Mouse (Mus musculus) c-Kit-positive CD71-positive TER-119-positive erythroid progenitor cells, embryonic 14.5 days (primary cell): ENCODE data around the gene Cwf19l1.

Experiments
- DNase-seq: peaks from one replicate; pipeline ENCODE4 v3.0.0-alpha.2; 2013; ENCODE audit warnings: low spot score

Gene Cwf19l1

DNA sequence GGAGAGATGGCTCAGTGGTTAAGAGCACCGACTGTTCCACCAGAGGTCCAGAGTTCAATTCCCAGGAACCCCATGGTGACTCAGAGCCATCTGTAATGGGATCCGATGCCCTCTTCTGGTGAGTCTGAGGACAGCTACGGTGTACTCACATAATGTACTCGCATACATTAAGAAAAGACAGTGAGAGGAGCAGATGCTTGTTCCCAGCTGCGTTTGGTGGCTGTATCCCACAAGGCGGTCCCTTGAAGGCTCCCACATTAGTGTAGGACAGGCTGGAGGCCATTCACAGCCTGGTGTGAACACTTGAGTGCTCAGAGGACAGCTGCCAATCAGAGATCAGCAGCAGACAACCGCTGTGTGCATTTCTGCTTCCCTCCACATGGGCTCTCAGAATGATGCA lies 24.0 kb downstream of the Cwf19l1 start:
- no peak for DNase-seq

GRCm38 (mm10) chr19:44110356-44110755 lies 25.3 kb downstream of the Cwf19l1 start:
- no peak for DNase-seq

DNA sequence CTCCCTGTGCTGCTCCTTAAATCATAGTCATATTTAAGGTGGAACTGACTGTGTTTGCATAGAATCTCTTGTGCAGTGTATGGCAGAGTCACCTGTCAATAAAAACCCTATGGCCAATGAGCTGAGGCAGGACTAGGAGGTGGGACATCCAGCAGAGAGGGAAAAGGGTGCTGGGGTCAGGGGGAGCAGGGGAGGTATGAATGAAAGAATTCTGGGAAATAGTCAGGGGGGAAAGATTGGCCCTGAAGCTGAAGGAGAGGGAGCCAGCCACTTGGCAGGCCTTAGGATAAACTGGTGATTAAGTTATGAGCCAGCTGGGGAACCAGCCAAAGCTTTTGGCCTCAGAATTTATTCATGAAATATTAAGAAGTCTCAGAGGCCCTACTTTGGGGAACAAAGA lies 26.7 kb downstream of the Cwf19l1 start:
- no peak for DNase-seq

DNA sequence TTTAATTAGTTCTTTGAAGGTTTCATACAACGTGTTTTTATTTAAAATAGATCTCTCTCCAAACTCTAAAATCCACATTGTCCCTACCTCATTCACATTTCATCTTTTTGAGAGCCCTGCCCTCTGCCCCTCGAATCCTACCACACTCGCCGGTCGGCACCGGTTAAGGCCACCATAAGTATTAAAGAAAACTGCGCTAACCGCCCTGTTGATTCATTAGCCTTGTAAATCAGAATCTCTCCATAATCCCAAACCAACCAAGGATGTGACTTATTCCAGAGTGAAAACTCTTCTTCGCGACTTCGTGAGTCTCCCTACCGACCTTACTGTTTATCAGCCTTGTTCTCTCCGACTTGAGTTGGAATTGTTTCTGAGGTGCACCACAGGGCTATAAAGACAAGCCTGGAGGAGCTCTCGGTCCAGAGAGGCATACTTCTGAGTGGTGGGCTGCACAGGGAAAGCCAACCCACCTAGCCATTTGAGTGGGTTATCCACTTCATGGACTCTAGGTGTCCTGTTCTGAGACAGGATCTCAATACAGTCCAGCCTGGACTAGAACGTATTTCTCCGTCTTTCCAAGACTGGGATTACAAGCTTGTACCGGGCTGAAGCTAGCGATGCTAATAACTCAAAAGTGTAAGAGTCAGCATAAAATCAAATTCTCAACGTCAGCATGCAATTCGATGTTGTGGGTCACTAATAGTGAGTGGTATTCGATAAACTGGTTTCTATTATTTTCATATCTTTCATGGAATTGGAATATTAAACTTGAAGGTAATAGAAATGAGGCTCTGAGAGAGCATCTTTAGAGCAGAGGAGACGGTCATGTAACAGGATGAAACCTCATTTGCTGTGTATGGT lies 27.8 kb downstream of the Cwf19l1 start:
- DNase-seq = no peak

DNA sequence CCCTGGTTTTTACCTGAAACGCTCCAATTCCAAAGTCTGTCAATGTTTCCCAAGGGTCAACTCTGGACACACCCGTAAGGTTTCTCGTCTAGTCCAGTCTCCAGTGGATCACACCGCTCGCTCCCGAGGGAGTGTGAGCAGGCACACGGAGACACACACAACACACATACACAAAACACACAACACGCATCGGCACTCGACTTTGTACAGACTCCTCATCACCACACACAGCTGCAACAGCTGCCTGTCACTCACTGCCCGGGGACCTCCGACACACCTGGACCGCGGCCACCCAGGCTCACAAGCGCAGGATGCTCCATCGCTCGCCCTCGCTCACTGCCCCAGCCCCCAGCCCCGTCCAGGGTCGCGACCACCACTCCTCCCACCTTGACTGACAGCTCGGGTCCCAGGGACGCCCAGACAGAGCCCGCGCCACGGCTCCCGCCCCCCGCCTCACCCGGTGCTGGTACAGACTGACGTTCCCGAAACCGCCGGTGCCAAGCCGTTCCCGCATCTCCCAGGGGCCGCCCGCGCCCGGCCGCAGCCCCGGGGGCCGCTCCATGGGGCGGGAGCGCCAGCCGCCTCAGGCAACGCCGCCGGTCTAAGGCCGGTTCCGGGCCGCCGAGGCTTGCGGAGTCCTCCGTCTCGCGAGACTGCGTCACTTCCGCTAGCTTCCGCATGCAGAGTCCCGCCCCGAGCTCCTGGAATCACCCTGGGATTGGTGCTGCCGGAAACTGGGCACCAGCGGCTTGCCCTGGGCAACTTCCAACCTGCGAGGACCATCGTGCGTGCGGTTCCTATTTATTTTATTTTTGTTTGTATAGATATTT lies 28.6 kb downstream of the Cwf19l1 start, which contains the start of gene Chuk:
Chuk (minus strand) TSS at position 650 of the 830 bp plus-strand sequence.
- peak; percentile 93 for DNase-seq

- DNase-seq = no peak
Measured at GRCm38 (mm10) chr19:44104393-44104792, 31.3 kb downstream of the Cwf19l1 start.

- DNase-seq = no peak
Measured at GRCm38 (mm10) chr19:44103001-44103400, 32.7 kb downstream of the Cwf19l1 start.

DNA sequence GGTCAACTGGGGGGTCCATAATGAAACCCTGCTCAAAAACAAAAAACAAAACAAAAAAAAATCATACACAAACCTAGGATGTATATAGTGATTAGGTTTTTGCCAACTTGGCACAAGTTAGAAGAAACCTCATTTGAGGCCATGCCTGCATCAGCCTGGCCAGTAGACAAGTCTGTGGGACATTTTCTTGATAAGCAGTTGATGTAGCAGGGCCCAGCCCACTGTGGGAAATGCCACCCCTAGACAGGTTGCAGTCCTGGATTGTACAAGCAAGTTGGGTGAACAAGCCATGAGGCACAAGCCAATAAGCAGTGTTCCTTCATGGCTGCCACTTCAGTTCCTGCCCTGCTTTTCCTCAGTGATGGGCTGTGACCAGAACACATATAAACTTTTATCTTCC lies 34.8 kb downstream of the Cwf19l1 start:
- no peak for DNase-seq

GRCm38 (mm10) chr19:44086278-44086677 lies 49.4 kb downstream of the Cwf19l1 start:
- DNase-seq = no peak

DNA sequence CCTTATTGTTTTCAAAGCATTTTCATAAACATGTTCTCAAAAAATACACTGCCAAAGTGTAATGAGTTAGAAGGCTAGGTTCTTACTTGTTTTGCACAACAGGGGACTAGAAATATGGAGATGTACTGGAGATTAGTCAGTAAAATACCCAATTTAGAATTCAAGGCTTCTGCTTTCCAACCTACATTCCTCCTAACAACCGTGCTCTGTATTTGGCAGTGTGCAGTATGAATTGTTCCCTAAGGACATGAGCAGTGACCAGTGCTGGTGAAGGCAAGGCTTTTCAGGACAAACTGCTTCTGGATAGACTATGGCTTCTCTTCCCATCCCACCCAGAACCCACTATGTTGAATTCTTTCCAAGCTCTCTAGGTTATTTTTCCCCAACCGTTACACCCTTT lies 54.8 kb downstream of the Cwf19l1 start:
- DNase-seq = no peak

DNA sequence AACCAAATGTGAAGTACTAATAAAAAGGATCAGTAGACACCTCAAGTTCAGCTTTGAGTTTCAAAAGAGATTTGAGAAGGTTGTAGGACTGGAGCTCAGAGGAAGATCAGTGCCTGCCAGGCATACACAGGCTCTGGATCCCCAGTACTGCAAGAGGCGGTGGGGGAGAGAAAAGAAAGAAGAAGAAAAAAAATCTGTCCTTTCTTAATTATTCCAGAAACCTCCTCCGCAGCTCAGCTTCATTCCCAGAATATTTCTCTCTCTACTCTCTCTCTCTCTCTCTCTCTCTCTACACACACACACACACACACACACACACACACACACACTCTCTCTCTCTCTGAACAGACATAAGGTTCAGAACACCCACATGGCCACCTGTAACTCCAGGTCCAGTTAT lies 55.7 kb downstream of the Cwf19l1 start:
- no peak for DNase-seq

- DNase-seq = no peak
Measured at GRCm38 (mm10) chr19:44077024-44077423, 58.7 kb downstream of the Cwf19l1 start.

DNA sequence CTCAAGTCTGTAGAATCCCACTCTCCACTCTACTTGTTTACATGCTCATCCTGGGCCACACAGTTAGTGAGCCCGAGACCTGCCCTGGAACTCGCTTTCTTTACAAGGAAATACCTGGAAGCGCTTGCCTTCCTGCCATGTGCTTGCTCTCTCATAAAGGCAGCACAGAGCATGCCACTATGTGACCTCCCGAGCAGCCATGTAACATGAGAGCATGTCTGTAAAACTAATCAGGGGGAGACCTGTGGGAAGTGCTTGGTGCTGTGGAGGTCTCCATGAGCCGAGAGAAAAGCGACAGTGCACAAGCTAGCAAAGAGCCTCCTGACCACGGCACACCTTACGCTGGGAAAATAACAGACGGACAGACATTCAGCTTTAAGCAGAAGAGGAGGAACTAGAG lies 59.2 kb downstream of the Cwf19l1 start:
- DNase-seq = no peak

GRCm38 (mm10) chr19:44074986-44075385 lies 60.7 kb downstream of the Cwf19l1 start:
- no peak for DNase-seq

GRCm38 (mm10) chr19:44071166-44071565 lies 64.5 kb downstream of the Cwf19l1 start:
- DNase-seq = no peak

GRCm38 (mm10) chr19:44069914-44070232 lies 65.8 kb downstream of the Cwf19l1 start:
- DNase-seq = no peak

- peak; percentile 72 for DNase-seq
Measured at GRCm38 (mm10) chr19:44069121-44069913, 66.4 kb downstream of the Cwf19l1 start, which contains the start of gene Erlin1. Gene Erlin1, minus strand, starts transcription at chr19:44069785.

GRCm38 (mm10) chr19:44068232-44068631 lies 67.4 kb downstream of the Cwf19l1 start:
- DNase-seq = no peak

GRCm38 (mm10) chr19:44067323-44068049 lies 68.2 kb downstream of the Cwf19l1 start:
- DNase-seq = no peak

- no peak for DNase-seq
Measured at GRCm38 (mm10) chr19:44064734-44065133, 70.9 kb downstream of the Cwf19l1 start.

DNA sequence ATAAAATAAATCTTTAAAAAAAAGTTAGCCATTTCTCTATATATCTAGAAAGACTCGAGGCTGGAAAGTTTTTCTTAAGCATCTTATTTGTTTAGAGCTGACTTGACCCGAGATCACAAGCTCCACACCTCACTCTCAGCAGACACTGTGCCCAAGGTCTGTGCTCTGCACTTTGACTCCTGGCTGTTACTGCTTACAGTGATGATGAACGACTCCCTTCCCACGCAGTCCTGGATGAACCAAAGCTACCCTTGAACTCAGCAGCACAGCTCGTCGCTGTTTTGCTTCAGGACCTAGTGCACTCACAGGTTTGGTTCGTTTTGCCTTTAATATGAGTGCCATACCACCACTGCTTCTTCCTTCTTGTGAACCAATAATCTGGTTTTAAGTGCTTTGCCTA lies 71.9 kb downstream of the Cwf19l1 start:
- DNase-seq = no peak

GRCm38 (mm10) chr19:44060226-44060625 lies 75.5 kb downstream of the Cwf19l1 start:
- no peak for DNase-seq
